Mouse (Mus musculus) embryo, embryonic 10 days (tissue): ENCODE measurements around the gene Kcnj8.
"Not testable (repeated sequence)": the region's sequence is repeated elsewhere in the genome, so short reads cannot be mapped to it uniquely, and the experiment has no call there.

Experiments
- DNase-seq: peaks from one replicate; pipeline ENCODE4 v3.0.0-alpha.2; 2015; ENCODE audit warnings: low spot score

Kcnj8 gene

GRCm38 (mm10) chr6:142548377-142548776 is 23.0 kb downstream of the Kcnj8 start:
- no peak for DNase-seq

- DNase-seq: peak; percentile 16
Measured at GRCm38 (mm10) chr6:142545132-142545531, 26.3 kb downstream of the Kcnj8 start.

- no peak for DNase-seq
Measured at GRCm38 (mm10) chr6:142543648-142544047, 27.8 kb downstream of the Kcnj8 start.

GRCm38 (mm10) chr6:142542800-142543175 is 28.6 kb downstream of the Kcnj8 start:
- DNase-seq: no peak

GRCm38 (mm10) chr6:142542082-142542799 is 29.2 kb downstream of the Kcnj8 start:
- no peak for DNase-seq

GRCm38 (mm10) chr6:142540561-142541160 is 30.8 kb downstream of the Kcnj8 start:
- no peak for DNase-seq

- no peak for DNase-seq
Measured at GRCm38 (mm10) chr6:142540131-142540530, 31.3 kb downstream of the Kcnj8 start.

GRCm38 (mm10) chr6:142538503-142538902 is 32.9 kb downstream of the Kcnj8 start:
- no peak for DNase-seq

- no peak for DNase-seq
Measured at GRCm38 (mm10) chr6:142533412-142533811, 38.0 kb downstream of the Kcnj8 start.

GRCm38 (mm10) chr6:142532686-142533085 is 38.7 kb downstream of the Kcnj8 start:
- DNase-seq: no peak

GRCm38 (mm10) chr6:142532141-142532540 is 39.3 kb downstream of the Kcnj8 start:
- DNase-seq: no peak

- no peak for DNase-seq
Measured at GRCm38 (mm10) chr6:142530378-142530777, 41.0 kb downstream of the Kcnj8 start.

- DNase-seq: no peak
Measured at GRCm38 (mm10) chr6:142529680-142530079, 41.7 kb downstream of the Kcnj8 start.

GRCm38 (mm10) chr6:142527931-142528562 is 43.4 kb downstream of the Kcnj8 start:
- DNase-seq: no peak

GRCm38 (mm10) chr6:142524635-142525308 is 46.6 kb downstream of the Kcnj8 start:
- DNase-seq: peak; percentile 90

GRCm38 (mm10) chr6:142521591-142522110 is 49.8 kb downstream of the Kcnj8 start:
- DNase-seq: no peak

GRCm38 (mm10) chr6:142519110-142519509 is 52.3 kb downstream of the Kcnj8 start:
- peak; percentile 80 for DNase-seq

- DNase-seq: not testable (repeated sequence)
Measured at GRCm38 (mm10) chr6:142515379-142515778, 56.0 kb downstream of the Kcnj8 start.

GRCm38 (mm10) chr6:142514912-142515311 is 56.5 kb downstream of the Kcnj8 start:
- DNase-seq: peak; percentile 56
